Mouse (Mus musculus): ENCODE data around the gene Timm22.

Timm22 gene

GRCm38 (mm10) chr11:76436009-76436408 lies 29.3 kb downstream of the Timm22 start:
- in situ Hi-C loops (cut with MboI), result no loop called here

GRCm38 (mm10) chr11:76436864-76437437 lies 30.2 kb downstream of the Timm22 start:
- in situ Hi-C loops (cut with MboI), result no loop called here

- in situ Hi-C loops (cut with MboI), result no loop called here
Measured at GRCm38 (mm10) chr11:76439666-76440065, 32.9 kb downstream of the Timm22 start.

GRCm38 (mm10) chr11:76445459-76445858 lies 38.7 kb downstream of the Timm22 start:
- in situ Hi-C loops (cut with MboI), result no loop called here

- in situ Hi-C loops (cut with MboI), result no loop called here
Measured at GRCm38 (mm10) chr11:76446251-76446650, 39.5 kb downstream of the Timm22 start.

- in situ Hi-C loops (cut with MboI), result no loop called here
Measured at GRCm38 (mm10) chr11:76449520-76450201, 42.9 kb downstream of the Timm22 start.

GRCm38 (mm10) chr11:76450202-76450561 lies 43.4 kb downstream of the Timm22 start:
- in situ Hi-C loops (cut with MboI), result no loop called here

GRCm38 (mm10) chr11:76454492-76454891 lies 47.7 kb downstream of the Timm22 start:
- in situ Hi-C loops (cut with MboI), result no loop called here

GRCm38 (mm10) chr11:76456233-76456632 lies 49.5 kb downstream of the Timm22 start:
- in situ Hi-C loops (cut with MboI), result no loop called here

GRCm38 (mm10) chr11:76456897-76457296 lies 50.1 kb downstream of the Timm22 start:
- in situ Hi-C loops (cut with MboI), result no loop called here

GRCm38 (mm10) chr11:76458730-76459129 lies 52.0 kb downstream of the Timm22 start:
- in situ Hi-C loops (cut with MboI), result no loop called here

GRCm38 (mm10) chr11:76459489-76459888 lies 52.7 kb downstream of the Timm22 start:
- in situ Hi-C loops (cut with MboI), result no loop called here

- in situ Hi-C loops (cut with MboI), result no loop called here
Measured at GRCm38 (mm10) chr11:76461201-76461600, 54.4 kb downstream of the Timm22 start.

GRCm38 (mm10) chr11:76461696-76462095 lies 54.9 kb downstream of the Timm22 start:
- in situ Hi-C loops (cut with MboI), result no loop called here

- in situ Hi-C loops (cut with MboI), result no loop called here
Measured at GRCm38 (mm10) chr11:76465879-76466278, 59.1 kb downstream of the Timm22 start.
